Mouse (Mus musculus): ENCODE data around the gene Mcts2.

- TF ChIP-seq CTCF (IDR thresholded peaks at IDR 0.05; ENCODE audit: low read depth) (no peak), EP300 (IDR thresholded peaks at IDR 0.05; ENCODE audit: low read depth) (no peak)
Observed at GRCm38 (mm10) chr2:152675252-152675791, 11.5 kb upstream of the Mcts2 start.

Measured in liver, postnatal 0 days (tissue).